Mouse (Mus musculus): Measurements from ENCODE around the gene Dusp9.
A peak's percentile ranks its signal among the peaks of the same experiment; 100 is the strongest.

The Dusp9 gene

DNA sequence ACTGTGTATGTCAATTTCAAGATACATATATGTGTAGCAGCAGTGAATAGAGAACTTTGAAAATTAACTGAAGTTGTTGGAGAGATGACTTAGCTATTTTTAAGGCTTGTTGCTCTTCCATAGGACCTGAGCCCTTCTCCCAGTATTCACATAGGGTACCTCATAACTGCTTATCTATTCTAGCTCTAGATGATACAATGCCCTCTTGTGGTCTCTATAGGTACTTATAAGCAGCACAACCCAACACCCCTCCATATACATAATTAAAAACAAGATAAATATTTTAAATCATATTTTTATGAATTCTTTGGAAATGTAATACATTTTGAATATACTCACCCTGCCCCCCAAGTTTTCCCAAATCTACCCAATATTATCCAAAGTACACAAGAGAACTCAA is 23.9 kb downstream of the Dusp9 start:
- no peak for DNase-seq (ENCODE audit: low spot score)

GRCm38 (mm10) chrX:73672031-73672431 is 32.8 kb downstream of the Dusp9 start:
- DNase-seq (ENCODE audit: low spot score): peak; percentile 35

DNA sequence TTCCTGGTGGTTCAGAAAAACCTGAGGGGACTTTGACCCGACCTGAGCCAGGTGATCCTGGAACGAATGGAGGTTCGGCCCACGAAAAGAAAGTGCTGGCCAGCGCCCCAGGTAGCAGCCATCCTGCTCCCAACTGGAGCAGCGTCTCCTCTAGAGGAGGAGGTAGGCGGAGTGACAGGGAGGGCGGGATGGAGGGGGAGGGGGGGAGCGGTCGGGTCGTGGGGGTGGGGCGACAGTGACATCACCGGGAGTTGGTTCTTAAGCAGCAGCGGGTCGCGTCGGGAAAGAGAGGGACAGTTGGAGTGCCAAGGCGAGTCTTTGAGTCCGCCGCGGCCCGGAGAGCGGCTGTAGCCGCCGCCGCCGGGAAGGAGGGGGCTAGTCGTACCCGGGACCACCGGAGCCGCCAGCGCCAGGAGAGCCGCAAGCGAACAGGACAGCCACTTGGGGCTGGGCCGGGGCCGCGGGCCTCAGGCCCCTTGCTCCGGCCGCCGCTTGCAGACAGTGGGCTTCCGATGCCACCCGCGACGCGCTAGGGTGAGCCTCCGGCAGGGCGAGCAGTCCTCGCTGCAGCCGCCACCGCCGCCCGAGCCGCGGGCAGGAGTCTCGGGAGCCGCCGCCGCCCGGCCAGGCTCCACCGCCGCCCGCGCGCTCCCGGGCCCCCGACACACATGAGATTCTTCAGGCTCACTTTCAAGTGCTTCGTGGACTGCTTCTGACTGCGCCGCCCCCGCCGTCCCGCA is 33.8 kb downstream of the Dusp9 start, which contains the start of gene Slc6a8:
Gene Slc6a8, plus strand, starts transcription at position 272 of the 740 bp plus-strand sequence.
- DNase-seq (ENCODE audit: low spot score): peak; percentile 16

DNA sequence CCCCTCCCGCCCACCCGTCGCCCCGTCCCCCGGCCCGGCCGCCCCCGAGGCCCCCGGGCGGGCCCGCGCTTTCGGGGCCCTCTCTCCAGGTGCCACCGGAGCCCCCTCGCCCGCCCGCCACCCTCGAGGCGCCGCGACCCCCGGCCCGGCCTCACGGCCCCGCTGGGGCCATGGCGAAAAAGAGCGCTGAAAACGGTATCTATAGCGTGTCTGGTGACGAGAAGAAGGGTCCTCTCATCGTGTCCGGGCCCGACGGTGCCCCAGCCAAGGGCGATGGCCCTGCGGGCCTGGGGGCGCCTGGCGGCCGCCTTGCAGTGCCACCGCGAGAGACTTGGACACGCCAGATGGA is 34.4 kb downstream of the Dusp9 start:
- DNase-seq (ENCODE audit: low spot score): no peak

DNA sequence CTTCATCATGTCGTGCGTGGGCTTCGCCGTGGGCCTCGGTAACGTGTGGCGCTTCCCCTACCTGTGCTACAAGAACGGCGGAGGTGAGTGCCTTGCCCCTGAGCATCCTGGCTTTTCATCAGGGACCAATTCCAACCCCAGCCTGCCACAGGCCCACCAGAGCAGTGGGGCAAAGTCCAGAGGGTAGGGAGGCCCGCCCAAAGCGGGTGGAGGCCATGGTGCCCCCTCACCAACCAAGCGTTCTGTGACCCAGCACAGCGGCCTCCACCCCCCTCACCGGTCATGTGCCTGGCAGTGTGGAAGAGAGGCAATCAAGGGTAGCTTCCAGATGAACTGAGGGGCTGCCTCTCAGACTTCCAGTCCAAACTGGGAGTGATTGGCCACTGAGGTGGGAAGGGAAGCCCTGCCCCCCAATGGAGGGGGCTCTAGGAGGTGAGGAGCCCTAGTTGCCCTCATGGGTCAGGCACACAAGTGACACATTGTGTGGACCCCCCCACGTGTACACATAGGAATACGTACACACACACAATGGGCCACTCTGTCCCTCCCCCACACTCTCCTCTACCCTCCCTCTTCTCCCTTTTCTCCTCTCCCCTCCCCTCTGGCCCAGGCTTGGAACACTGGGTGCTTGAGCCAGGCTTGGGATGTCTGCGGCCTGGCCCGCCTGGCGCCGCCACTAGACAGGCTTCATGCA is 34.9 kb downstream of the Dusp9 start:
- DNase-seq (ENCODE audit: low spot score): peak; percentile 41

DNA sequence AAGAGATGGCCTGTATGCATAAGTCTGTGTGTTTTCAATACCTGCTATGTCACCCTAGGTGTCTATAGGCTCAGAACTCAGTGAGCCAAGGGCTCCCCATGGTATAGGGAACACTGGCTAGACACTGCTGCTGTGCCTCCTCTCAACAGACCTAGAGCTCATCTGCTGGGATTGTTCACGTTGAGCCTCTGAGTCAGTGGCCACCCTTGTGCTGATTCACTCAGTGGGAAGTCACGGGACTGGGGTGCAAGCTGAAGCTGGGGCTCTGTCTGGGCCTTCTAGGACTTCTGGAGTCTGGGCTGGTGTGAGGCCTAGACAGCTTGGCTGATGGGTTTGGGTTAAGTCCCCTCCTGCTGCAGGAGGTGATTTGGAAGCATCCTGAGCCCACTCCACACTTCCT is 36.0 kb downstream of the Dusp9 start:
- no peak for DNase-seq (ENCODE audit: low spot score)

GRCm38 (mm10) chrX:73676668-73677067 is 37.4 kb downstream of the Dusp9 start:
- no peak for DNase-seq (ENCODE audit: low spot score)

DNA sequence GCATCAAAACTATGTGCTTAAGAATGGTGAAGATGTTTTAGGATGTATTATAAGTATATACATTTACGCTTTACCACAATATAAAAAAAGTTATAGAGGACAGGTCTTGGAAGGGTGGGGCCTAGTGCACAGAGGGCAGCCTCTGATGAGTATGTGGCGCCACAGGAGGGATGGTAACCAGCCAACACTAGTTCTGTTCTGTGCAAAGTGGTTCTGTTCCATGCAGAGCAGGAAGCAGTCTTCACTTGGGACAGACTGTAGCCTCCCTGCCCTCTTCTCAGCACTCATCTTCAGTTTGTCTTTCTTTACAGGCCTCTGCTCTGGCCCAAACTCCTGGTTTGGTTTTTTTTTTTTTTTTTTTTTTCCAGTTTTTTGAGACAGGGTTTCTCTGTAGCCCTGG is 44.9 kb downstream of the Dusp9 start:
- DNase-seq (ENCODE audit: low spot score): no peak

DNA sequence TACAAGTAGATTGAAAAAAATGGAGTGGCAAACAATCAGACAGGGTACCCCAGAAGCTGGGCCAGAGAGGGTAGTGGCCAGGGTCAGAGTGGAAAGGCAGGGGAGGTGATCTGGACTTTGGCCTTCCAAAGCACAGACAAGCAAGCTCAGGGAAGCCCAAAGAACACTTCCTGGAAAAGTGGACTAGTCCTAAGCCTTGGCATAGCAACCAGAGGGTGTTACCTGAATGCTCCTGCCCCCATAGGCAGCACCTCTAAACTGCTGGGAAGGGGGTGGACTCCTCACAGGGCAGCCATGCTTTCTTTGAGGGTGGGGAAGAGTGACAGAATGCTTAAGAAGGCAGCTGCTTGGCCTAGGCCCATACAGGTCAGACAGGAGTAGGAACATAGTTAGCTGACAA is 45.8 kb downstream of the Dusp9 start:
- DNase-seq (ENCODE audit: low spot score): no peak

DNA sequence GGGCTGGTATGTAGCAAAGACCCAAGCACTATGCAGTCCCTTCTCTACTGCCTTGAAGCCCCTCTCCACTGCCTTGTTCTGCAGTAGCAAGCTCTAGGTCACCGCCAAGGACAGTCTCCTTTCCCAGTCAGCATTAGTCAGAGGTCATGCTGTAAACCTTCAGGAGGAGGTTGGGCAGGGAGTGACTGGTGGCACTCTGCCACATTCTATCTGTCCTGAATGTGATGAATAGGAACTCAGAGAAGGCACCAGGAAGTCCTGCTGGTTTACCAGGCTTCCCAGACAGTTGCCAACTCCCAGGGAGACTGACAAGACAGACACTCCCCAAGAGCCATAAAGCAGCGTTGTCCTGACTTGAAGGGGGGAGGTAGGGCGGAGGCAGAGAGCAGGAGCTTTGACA is 46.4 kb downstream of the Dusp9 start:
- DNase-seq (ENCODE audit: low spot score): no peak

DNA sequence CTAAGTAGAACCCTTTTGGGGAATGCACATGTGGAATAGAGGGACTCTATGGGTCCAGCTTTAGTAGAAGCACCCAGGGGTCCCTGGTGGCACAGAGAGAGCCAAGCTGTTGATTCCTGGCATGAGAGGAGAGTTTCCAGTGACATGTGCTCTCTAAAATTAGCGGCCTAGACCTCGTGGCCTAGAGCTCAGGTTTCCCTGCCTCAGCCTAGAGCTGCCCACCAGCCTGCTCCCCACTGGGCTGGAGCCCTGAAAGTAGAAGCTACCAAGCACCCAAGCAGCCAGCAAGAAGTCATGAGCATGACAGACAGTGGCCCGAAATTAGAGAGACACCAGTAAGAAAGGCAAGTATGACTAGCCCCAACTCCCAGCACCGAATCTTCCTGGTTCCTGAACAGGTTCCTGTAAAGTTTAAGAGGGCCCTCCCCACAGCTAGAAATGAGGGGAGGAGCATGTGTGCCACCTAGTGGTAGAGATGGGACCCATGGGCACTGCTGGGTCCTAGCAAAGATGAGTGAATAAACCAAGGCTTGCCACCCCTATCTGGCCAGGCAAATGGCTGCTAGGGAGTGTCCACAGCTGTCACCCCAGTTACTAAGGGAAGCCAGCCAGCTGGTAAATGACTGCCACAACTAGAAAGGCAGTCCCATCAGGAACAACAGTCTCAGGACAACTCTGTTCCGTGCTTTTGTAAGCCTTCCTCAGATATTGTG is 51.9 kb downstream of the Dusp9 start:
- DNase-seq (ENCODE audit: low spot score): no peak

All from left cerebral cortex, adult 11 months (tissue).